Comparison of ENCODE assay signal across 11 mouse cellular contexts in genomic region chr2:72557161-72557560, GRCm38 (mm10).
DNase-seq lines count a peak whose midpoint lies in the region; ATAC-seq and TF ChIP-seq lines count a peak whose summit lies in the region.
"Had no signal": no experiment of that assay in that cellular context is flagged by ENCODE, and none has a peak within 500 bp of the region (broad histone marks: within the 10 kb centered on the region; RNA-seq: fewer than 3 reads in every experiment).

No protein-coding gene starts in this region.

- no peak overlapping the region for H3K9ac ChIP-seq in lung, postnatal 0 days (replicated peaks; ENCODE audit: low read depth)
- H3K9ac ChIP-seq in intestine, embryonic 16.5 days (ENCODE audit: low read depth, low read length): no peak overlapping the region; the same call in 1 of the 2 replicates
- no peak overlapping the region for H3K9ac ChIP-seq in stomach, embryonic 16.5 days (ENCODE audit: low read length)
- H3K9ac ChIP-seq: liver, embryonic 15.5 days; midbrain, embryonic 15.5 days had no signal

- H3K4me3 ChIP-seq in lung, postnatal 0 days (ENCODE audit: low read depth, low read length): no peak overlapping the region
- H3K4me3 ChIP-seq in intestine, embryonic 16.5 days (ENCODE audit: low read length): no peak overlapping the region
- no peak overlapping the region for H3K4me3 ChIP-seq in stomach, embryonic 16.5 days (replicated peaks; ENCODE audit: low read length)
- H3K4me3 ChIP-seq: liver, embryonic 15.5 days; midbrain, embryonic 15.5 days had no signal

- peak; percentile 29 to 32 for DNase-seq in heart, adult 18-20 months
- DNase-seq in heart, adult 9 months (ENCODE audit: low spot score in 2 of 2): no peak
- DNase-seq in lung, postnatal 0 days (ENCODE audit: low spot score): peak; percentile 19
- DNase-seq in lung, adult 18-20 months: no peak
- no peak for DNase-seq in frontal cortex, postnatal 14 days (ENCODE audit: low spot score in 2 of 2)
- DNase-seq: kidney, adult 8-10 months; thymus, adult 18-20 months had no signal

- H3K9me3 ChIP-seq in lung, postnatal 0 days (ENCODE audit: low read length): no peaks in the 10 kb centered on the region
- no peaks in the 10 kb centered on the region for H3K9me3 ChIP-seq in intestine, embryonic 16.5 days (ENCODE audit: control insufficient read depth, low read length)
- no peaks in the 10 kb centered on the region for H3K9me3 ChIP-seq in stomach, embryonic 16.5 days (replicated peaks; ENCODE audit: control insufficient read depth, low read length)
- H3K9me3 ChIP-seq: liver, embryonic 15.5 days; midbrain, embryonic 15.5 days had no signal

- H3K4me1 ChIP-seq in lung, postnatal 0 days (ENCODE audit: insufficient read depth, low read depth, low read length): no peaks in the 10 kb centered on the region
- 0 out of 2 replicates have a peak, but pooled peaks cover 7% of the 10 kb centered on the region for H3K4me1 ChIP-seq in intestine, embryonic 16.5 days (ENCODE audit: control insufficient read depth, insufficient read depth, low read length)
- H3K4me1 ChIP-seq in stomach, embryonic 16.5 days (ENCODE audit: control insufficient read depth, insufficient read depth, low read length): peaks cover 3% of the 10 kb centered on the region; the same call in 1 of the 2 replicates
- H3K4me1 ChIP-seq: liver, embryonic 15.5 days had no signal

- 44% methylated on average over 3 of the region's 3 CpGs for WGBS in lung, postnatal 0 days
- WGBS in intestine, embryonic 16.5 days: 28% methylated on average over 3 of the region's 3 CpGs
- 27% methylated on average over 3 of the region's 3 CpGs for WGBS in stomach, embryonic 16.5 days

- no peak for TF ChIP-seq EP300 in lung, postnatal 0 days (IDR thresholded peaks at IDR 0.05)

- no peaks in the 10 kb centered on the region for H3K36me3 ChIP-seq in lung, postnatal 0 days (ENCODE audit: insufficient read depth, low read length)
- H3K36me3 ChIP-seq in intestine, embryonic 16.5 days (ENCODE audit: control insufficient read depth, insufficient read depth, low read length): no peaks in the 10 kb centered on the region
- H3K36me3 ChIP-seq in stomach, embryonic 16.5 days (ENCODE audit: control insufficient read depth, insufficient read depth, low read length): no peaks in the 10 kb centered on the region
- H3K36me3 ChIP-seq: liver, embryonic 15.5 days; midbrain, embryonic 15.5 days had no signal

- ATAC-seq in lung, postnatal 0 days: no peak
- no peak for ATAC-seq in intestine, embryonic 16.5 days
- 0 out of 2 replicates have a peak, but pooled peaks have one; percentile 44 for ATAC-seq in stomach, embryonic 16.5 days (ENCODE audit: insufficient read depth, low FRiP score)
- ATAC-seq: midbrain, embryonic 15.5 days had no signal

- no peak overlapping the region for H3K4me2 ChIP-seq in lung, postnatal 0 days (replicated peaks; ENCODE audit: low read depth, low read length)
- H3K4me2 ChIP-seq in intestine, embryonic 16.5 days (ENCODE audit: low read depth, low read length): no peak overlapping the region
- H3K4me2 ChIP-seq in stomach, embryonic 16.5 days (ENCODE audit: low read depth, low read length): peak overlapping the region; percentile 16; the same call in 1 of the 2 replicates
- H3K4me2 ChIP-seq: liver, embryonic 15.5 days; midbrain, embryonic 15.5 days had no signal

- no peak for TF ChIP-seq CTCF in lung, postnatal 0 days (IDR thresholded peaks at IDR 0.05)

- no peak overlapping the region for H3K27ac ChIP-seq in lung, postnatal 0 days (ENCODE audit: low read length)
- peak overlapping the region; percentile 26; the same call in 1 of the 2 replicates for H3K27ac ChIP-seq in intestine, embryonic 16.5 days (ENCODE audit: low read length)
- peak overlapping the region; percentile 6 for H3K27ac ChIP-seq in stomach, embryonic 16.5 days (ENCODE audit: low read length)
- H3K27ac ChIP-seq: liver, embryonic 15.5 days; midbrain, embryonic 15.5 days had no signal

- no peaks in the 10 kb centered on the region for H3K27me3 ChIP-seq in lung, postnatal 0 days (replicated peaks; ENCODE audit: insufficient read depth, low read length)
- H3K27me3 ChIP-seq in intestine, embryonic 16.5 days (replicated peaks; ENCODE audit: control insufficient read depth, insufficient read depth, low read length): no peaks in the 10 kb centered on the region
- H3K27me3 ChIP-seq in stomach, embryonic 16.5 days (ENCODE audit: control insufficient read depth, insufficient read depth, low read length): no peaks in the 10 kb centered on the region
- H3K27me3 ChIP-seq: liver, embryonic 15.5 days had no signal

Comparison
In these comparisons a context has a peak if more than half of its experiments do, and no peak if none do; other contexts are left out.
1. DNase-seq: peak in heart, adult 18-20 months (2 of 2) and lung, postnatal 0 days (single experiment); none in heart, adult 9 months (0 of 2), lung, adult 18-20 months (0 of 2) and frontal cortex, postnatal 14 days (0 of 2).